Mouse (Mus musculus): ENCODE data around the gene Top2a.

DNA sequence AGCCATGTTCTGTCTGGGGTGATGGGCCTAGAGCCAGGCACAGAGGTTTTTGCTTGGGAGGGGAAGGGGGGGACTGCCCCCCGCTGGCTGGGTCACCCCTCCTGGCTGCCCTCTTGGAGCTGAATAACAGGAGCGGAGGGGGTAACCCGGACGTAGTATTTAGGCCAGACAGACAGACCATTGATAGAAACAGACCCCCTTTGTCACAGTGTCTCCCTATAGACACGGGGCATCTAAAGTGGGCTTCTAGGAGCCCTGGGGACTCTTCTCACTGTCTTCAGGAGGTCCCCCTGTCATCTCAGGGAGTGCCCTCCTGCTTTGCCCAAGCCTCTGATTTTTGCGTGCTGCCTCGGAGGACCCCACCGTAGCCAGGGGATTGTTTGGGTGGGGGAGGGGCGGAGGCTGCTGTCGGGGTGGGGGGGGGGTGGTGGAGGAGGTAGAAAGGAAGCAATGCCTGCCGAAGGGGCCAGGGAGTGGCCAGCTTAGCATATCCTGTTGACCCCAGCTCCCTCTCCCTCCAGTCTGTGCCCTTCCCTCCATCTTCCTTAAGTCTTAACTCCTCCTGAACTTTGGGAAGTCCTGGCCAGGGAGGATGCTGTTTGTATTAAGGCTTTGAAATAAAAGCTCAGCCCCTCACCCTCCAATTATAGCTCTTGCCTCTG, 58.4 kb downstream of the Top2a start:
- no peak for TF ChIP-seq GABPA (IDR thresholded peaks at IDR 0.05; ENCODE audit: insufficient replicate concordance, low read depth, low read length)
- no peak for TF ChIP-seq EP300 (IDR thresholded peaks at IDR 0.05; ENCODE audit: low read length)
- TF ChIP-seq MXI1 (IDR thresholded peaks at IDR 0.05; ENCODE audit: low read depth, low read length), result no peak

All from CH12.LX (cell line).